Mouse (Mus musculus) splenic B cell, adult 2 months (primary cell): ENCODE data around the gene Neurod2.

Source experiments
- DNase-seq: peaks from one replicate; pipeline ENCODE4 v3.0.0-alpha.2; 2011; ENCODE audit warnings: low read depth, low spot score
- H3K27me3 ChIP-seq: 2 replicates; pipeline ENCODE4 v1.6.1; 2012; ENCODE audit warnings: mild to moderate bottlenecking, low read length, moderate library complexity, mixed read lengths; ENCODE audit not compliant: control insufficient read depth, poor library complexity, insufficient read depth, severe bottlenecking
- H3K36me3 ChIP-seq: 2 replicates; pipeline ENCODE4 v1.6.1; 2012; ENCODE audit warnings: mild to moderate bottlenecking, low read length, moderate library complexity, mixed read lengths; ENCODE audit not compliant: control insufficient read depth, poor library complexity, insufficient read depth, severe bottlenecking

The Neurod2 gene

GRCm38 (mm10) chr11:98329081-98329959, at the start of gene Neurod2:
Neurod2 (minus strand) TSS chr11:98329648.
- peak; percentile 54 for DNase-seq
- Histone ChIP-seq H3K36me3 (no peaks in the 10 kb centered on the region), H3K27me3 (peaks cover 4% of the 10 kb centered on the region)

GRCm38 (mm10) chr11:98377787-98378186, 48.3 kb upstream of the Neurod2 start:
- Histone ChIP-seq H3K27me3 (no peaks in the 10 kb centered on the region), H3K36me3 (peaks cover 15% of the 10 kb centered on the region)
- no peak for DNase-seq

DNA sequence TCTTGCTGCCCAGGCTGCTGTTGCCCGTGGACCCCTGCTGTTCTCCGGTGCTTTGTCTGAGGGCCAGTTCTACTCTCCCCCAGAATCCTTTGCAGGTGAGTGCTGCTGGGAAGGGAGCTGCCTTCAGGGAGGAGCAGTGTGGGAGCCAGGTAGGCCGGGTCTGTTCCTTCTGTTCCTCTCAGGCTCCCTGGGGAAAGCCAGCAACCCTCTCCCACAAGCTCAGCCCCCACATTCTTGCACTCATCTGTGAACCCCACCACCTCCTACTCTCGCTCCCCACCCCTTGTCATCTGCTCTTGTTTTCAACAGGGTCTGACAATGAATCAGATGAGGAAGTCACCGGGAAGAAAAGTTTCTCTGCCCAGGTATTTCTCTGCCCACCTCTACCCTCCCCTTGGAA, 47.3 kb upstream of the Neurod2 start:
- H3K27me3 ChIP-seq, result no peaks in the 10 kb centered on the region
- H3K36me3 ChIP-seq, result peaks cover 15% of the 10 kb centered on the region
- DNase-seq, result no peak

DNA sequence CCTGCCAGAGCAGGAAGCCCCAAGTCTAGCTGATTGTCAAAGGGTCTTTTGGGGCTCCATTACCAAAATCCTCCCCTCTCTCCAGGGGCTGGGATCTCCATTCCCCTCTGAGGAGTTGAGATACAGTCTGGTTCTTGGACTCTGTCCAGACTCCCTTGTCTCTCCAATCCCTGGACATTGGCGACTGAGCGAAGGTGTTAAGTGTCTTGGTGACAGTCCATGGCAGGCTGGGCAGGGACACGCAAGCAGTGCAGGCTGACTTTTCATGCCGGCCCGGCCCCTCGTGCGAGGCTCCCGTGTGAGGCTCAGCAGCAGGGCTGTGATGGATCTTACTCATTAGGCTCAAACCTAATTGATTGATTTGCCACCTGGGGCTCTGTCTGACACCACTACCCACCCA, 44.8 kb upstream of the Neurod2 start:
- Histone ChIP-seq H3K36me3 (peaks cover 9% of the 10 kb centered on the region), H3K27me3 (no peaks in the 10 kb centered on the region)
- no peak for DNase-seq

- H3K36me3 ChIP-seq, result peaks cover 9% of the 10 kb centered on the region
- no peak for DNase-seq
- no peaks in the 10 kb centered on the region for H3K27me3 ChIP-seq
Observed at GRCm38 (mm10) chr11:98373244-98373643, 43.8 kb upstream of the Neurod2 start.

DNA sequence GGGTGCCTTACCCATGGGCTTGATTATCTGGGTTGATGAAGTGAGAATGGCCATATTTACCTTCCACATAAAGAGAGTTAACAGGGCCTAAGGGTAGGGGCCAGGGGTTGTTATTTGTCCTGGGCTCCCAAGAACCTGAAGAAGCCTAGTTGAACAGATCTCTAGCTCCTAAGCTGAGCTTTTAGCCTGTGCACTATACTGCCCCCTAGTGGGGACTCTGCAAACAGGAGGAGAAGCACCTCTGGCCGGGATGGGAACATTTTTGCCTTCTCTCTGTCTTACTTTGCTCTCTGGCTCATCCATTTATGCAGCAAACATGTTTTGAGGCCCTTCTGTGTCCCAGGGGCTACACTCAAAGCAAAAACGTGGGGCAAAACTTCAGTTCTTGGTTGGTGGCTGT, 43.0 kb upstream of the Neurod2 start:
- Histone ChIP-seq H3K27me3 (no peaks in the 10 kb centered on the region), H3K36me3 (peaks cover 9% of the 10 kb centered on the region)
- DNase-seq, result peak; percentile 82

GRCm38 (mm10) chr11:98371556-98372240, 42.2 kb upstream of the Neurod2 start:
- DNase-seq, result no peak
- Histone ChIP-seq H3K36me3 (peaks cover 6% of the 10 kb centered on the region), H3K27me3 (no peaks in the 10 kb centered on the region)

- no peak for DNase-seq
- H3K27me3 ChIP-seq, result no peaks in the 10 kb centered on the region
- peaks cover 6% of the 10 kb centered on the region for H3K36me3 ChIP-seq
Observed at GRCm38 (mm10) chr11:98370588-98370987, 41.1 kb upstream of the Neurod2 start.

DNA sequence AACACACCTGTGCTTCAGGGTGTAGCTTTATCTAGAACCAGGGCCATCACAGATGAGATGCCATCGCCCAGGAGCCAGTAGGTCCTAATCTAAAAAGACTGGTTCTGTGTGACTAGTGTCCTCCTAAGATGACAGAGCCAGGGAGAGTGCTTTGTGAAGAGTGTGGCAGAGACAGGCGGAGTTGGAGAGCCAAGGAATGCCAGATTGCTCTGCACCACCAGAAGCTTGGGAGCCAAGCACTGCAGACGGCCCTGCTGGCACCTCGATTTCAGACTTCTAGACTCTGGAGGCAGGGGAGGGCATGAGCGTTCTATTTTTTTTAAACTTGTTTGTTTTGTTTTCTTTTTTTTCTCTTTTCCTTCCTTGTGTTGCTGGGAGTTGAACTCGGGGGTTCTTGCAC, 39.9 kb upstream of the Neurod2 start:
- no peak for DNase-seq
- Histone ChIP-seq H3K27me3 (no peaks in the 10 kb centered on the region), H3K36me3 (no peaks in the 10 kb centered on the region; the same call in 1 of the 2 replicates)

DNA sequence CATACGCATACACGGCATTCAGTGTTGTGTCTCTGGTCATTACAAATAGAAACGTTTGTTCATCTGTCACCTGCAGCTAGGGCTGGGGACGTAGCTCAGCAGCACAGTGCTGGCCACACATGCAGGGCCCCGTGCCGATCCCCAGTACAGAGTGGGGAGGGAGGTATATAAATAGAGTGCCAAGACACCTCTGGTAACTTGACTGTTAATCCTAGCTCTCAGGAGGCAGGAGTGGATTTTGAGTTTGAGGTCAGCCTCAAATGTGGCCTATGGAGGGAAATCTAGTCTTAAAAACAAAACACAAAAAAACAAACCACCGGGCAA, 38.4 kb upstream of the Neurod2 start:
- H3K36me3 ChIP-seq, result no peaks in the 10 kb centered on the region; the same call in 1 of the 2 replicates
- no peaks in the 10 kb centered on the region for H3K27me3 ChIP-seq
- no peak for DNase-seq

- no peak for DNase-seq
- H3K36me3 ChIP-seq, result no peaks in the 10 kb centered on the region; the same call in 1 of the 2 replicates
- H3K27me3 ChIP-seq, result no peaks in the 10 kb centered on the region
Observed at GRCm38 (mm10) chr11:98367171-98367862, 37.9 kb upstream of the Neurod2 start.

DNA sequence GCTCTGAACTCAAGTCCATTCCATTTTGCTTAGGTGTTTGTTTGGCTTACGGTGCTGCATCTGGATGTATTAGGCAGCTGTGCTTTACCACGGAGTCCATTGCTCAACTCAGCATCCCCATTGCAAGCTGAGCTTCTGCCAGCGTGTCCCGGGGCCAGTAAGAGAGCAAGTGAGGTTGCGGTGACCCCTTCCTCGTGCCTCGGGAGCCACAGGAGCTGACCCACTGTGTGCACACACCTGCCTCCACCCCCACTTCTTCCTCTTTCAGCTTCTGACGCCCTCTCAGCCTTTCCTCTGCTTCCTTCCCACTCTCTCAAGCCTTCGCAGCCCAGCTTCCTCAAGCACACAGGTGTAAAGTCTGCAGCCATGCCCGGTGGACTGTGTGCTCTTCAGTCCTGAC, 36.8 kb upstream of the Neurod2 start:
- Histone ChIP-seq H3K27me3 (no peaks in the 10 kb centered on the region), H3K36me3 (no peaks in the 10 kb centered on the region; the same call in 1 of the 2 replicates)
- DNase-seq, result peak; percentile 49

- no peak for DNase-seq
- Histone ChIP-seq H3K27me3 (no peaks in the 10 kb centered on the region), H3K36me3 (no peaks in the 10 kb centered on the region)
Observed at GRCm38 (mm10) chr11:98364410-98364809, 35.0 kb upstream of the Neurod2 start.

DNA sequence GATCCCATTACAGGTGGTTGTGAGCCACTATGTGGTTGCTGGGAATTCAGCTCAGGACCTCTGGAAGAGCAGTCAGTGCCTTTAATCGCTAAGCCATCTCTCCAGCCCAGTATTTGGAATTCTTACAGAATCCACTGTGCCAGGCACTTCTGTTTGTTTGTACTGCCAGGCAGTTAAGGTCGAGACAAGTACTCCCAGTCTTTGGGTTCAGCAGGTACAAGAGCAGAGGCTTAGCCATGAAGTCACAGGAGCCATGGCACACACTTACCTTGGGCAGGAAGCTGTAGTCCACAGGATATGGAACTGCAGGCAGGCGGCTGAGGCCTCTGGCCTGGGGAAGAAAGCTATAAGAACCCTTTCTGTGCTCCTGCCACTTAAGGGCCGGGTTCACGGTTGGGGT, 34.4 kb upstream of the Neurod2 start:
- no peak for DNase-seq
- Histone ChIP-seq H3K27me3 (no peaks in the 10 kb centered on the region), H3K36me3 (no peaks in the 10 kb centered on the region)
